Mouse (Mus musculus): ENCODE measurements at regions not wholly inside any gene's neighbourhood (a gene's known extent, or its start where the extent isn't known, plus 50 kb on each side); places are given as distances from the start of the nearest gene placed in this dataset.

DNA sequence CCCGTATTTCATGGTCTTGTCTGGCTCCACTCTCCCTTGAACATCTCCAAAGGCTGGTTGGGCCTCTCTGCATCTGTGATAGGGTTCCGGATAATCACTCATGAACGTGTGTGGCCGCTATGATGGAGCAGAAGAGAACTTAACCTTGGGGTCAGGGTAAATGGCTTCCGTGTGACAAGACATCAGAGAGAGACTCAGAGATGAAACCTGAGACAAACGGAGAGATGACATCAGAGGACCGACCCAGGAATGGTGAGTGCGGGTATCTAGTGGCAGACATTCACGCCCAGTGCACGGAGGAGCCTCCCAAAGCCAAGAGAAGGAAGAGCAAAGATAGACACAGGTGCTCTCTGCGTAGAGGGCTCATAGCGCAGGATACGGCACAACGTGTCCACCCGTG is 78.2 kb upstream of the Brd7 start:
- TF ChIP-seq MYOD1 (IDR thresholded peaks at IDR 0.05; ENCODE audit: control insufficient read depth in 1 of 3, insufficient read length in 2 of 3, low read depth in 2 of 3) (no peak), POLR2AphosphoS2 (IDR thresholded peaks at IDR 0.05; ENCODE audit: insufficient read length, low read depth) (no peak), POLR2A (IDR thresholded peaks at IDR 0.05; ENCODE audit: insufficient read length, low read depth) (no peak), CEBPB (IDR thresholded peaks at IDR 0.05; ENCODE audit: insufficient read depth, poor library complexity, severe bottlenecking) (no peak), TCF12 (IDR thresholded peaks at IDR 0.05; ENCODE audit: insufficient read depth, poor library complexity, severe bottlenecking) (no peak), USF1 (IDR thresholded peaks at IDR 0.05; ENCODE audit: low read depth) (no peak), MYOG (IDR thresholded peaks at IDR 0.05; ENCODE audit: control insufficient read depth in 1 of 3, insufficient read depth in 1 of 3, insufficient read length in 2 of 3, low read depth in 2 of 3) (no peak), MAX (IDR thresholded peaks at IDR 0.05; ENCODE audit: low read depth) (no peak), TCF3 (IDR thresholded peaks at IDR 0.05; ENCODE audit: insufficient read length, low read depth) (no peak)
